Comparison of ENCODE assay signal across 9 mouse cellular contexts in the genomic region with DNA sequence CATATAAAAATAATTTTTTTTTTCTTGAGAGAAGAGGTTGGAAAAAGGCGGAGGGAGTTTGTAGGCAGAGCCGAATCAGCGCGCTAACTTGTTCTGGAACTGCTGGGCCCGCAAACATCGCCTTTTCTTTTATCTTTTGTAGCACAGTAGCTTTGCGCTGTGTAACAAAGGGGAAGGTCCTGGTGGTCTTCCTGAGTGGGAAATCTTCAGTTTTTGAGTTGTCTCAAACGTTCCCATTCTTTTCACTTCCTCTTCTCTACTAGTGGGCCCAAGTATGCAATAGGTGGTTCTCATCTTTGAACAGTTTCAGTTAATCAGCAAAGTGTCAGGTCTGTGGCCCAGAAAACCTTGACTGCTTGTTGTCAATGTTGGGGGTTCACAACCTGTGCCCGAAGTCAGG. TPM values are rescaled to one million over a fixed set of nuclear protein-coding genes. Genes with fewer than 3 reads are reported as not detected.
DNase-seq lines count a peak whose midpoint lies in the region; ATAC-seq and TF ChIP-seq lines count a peak whose summit lies in the region.
"Had no signal": no experiment of that assay in that cellular context is flagged by ENCODE, and none has a peak within 500 bp of the region (broad histone marks: within the 10 kb centered on the region; RNA-seq: fewer than 3 reads in every experiment).

No protein-coding gene starts in this region.

- no peak for TF ChIP-seq CTCF in lung, adult 2 months (IDR thresholded peaks at IDR 0.05; ENCODE audit: insufficient read depth, low read length)

- ATAC-seq in embryonic facial prominence, embryonic 15.5 days (ENCODE audit: insufficient number of reproducible peaks, low FRiP score, low TSS enrichment, low read depth), result no peak
- ATAC-seq in neural tube, embryonic 14.5 days (ENCODE audit: low read depth), result peak; percentile 1; the same call in 1 of the 2 replicates

- no peak for DNase-seq in lung, adult 2 months
- DNase-seq in lung, postnatal 4 days, result no peak
- DNase-seq in limb, embryonic 10.5 days (ENCODE audit: low spot score), result no peak
- DNase-seq in cerebellum, adult 9-10 months, result no peak
- no peak for DNase-seq in c-Kit-positive CD71-positive TER-119-positive erythroid progenitor cells, embryonic 14.5 days (ENCODE audit: low spot score)
- no peak for DNase-seq in ovary, adult 18-20 months (ENCODE audit: low spot score)

- no peak for TF ChIP-seq POLR2A in lung, adult 2 months (IDR thresholded peaks at IDR 0.05; ENCODE audit: borderline replicate concordance, extremely low read depth, low read depth, low read length)

- peak overlapping the region; percentile 77 for H3K27ac ChIP-seq in embryonic facial prominence, embryonic 15.5 days (replicated peaks)
- peak overlapping the region; percentile 70 for H3K27ac ChIP-seq in limb, embryonic 10.5 days
- H3K27ac ChIP-seq in neural tube, embryonic 14.5 days (ENCODE audit: low read depth, low read length), result peak overlapping the region; percentile 39; the same call in 1 of the 2 replicates

- peaks cover 9% of the 10 kb centered on the region; the same call in 1 of the 2 replicates for H3K4me1 ChIP-seq in lung, adult 2 months (ENCODE audit: control insufficient read depth, insufficient read depth, low read length)
- peaks cover 41% of the 10 kb centered on the region for H3K4me1 ChIP-seq in embryonic facial prominence, embryonic 15.5 days
- H3K4me1 ChIP-seq in limb, embryonic 10.5 days, result peaks cover 27% of the 10 kb centered on the region
- H3K4me1 ChIP-seq in neural tube, embryonic 14.5 days (ENCODE audit: control insufficient read depth, insufficient read depth, low read length), result peaks cover 20% of the 10 kb centered on the region

- no peaks in the 10 kb centered on the region for H3K9me3 ChIP-seq in embryonic facial prominence, embryonic 15.5 days (replicated peaks)
- H3K9me3 ChIP-seq in limb, embryonic 10.5 days (replicated peaks), result no peaks in the 10 kb centered on the region
- H3K9me3 ChIP-seq in neural tube, embryonic 14.5 days (ENCODE audit: control insufficient read depth, low read length), result no peaks in the 10 kb centered on the region

- peak overlapping the region; percentile 38 for H3K4me3 ChIP-seq in lung, adult 2 months (replicated peaks; ENCODE audit: extremely low read depth, low read depth, low read length)
- peak overlapping the region; percentile 60 for H3K4me3 ChIP-seq in embryonic facial prominence, embryonic 15.5 days (replicated peaks)
- H3K4me3 ChIP-seq in limb, embryonic 10.5 days, result peak overlapping the region; percentile 95
- peak overlapping the region; percentile 54 for H3K4me3 ChIP-seq in neural tube, embryonic 14.5 days (ENCODE audit: low read depth, low read length)

- H3K9ac ChIP-seq in embryonic facial prominence, embryonic 15.5 days, result no peak overlapping the region
- peak overlapping the region; percentile 28; the same call in 1 of the 2 replicates for H3K9ac ChIP-seq in neural tube, embryonic 14.5 days (replicated peaks; ENCODE audit: low read depth, low read length)

- WGBS in lung, adult 2 months, result 23% methylated on average over 9 of the region's 9 CpGs
- 35% methylated on average over 9 of the region's 9 CpGs for WGBS in embryonic facial prominence, embryonic 15.5 days
- WGBS in limb, embryonic 10.5 days, result 44% methylated on average over 9 of the region's 9 CpGs
- 34% methylated on average over 9 of the region's 9 CpGs for WGBS in neural tube, embryonic 14.5 days

- peak overlapping the region; percentile 51 for H3K4me2 ChIP-seq in embryonic facial prominence, embryonic 15.5 days (replicated peaks)
- H3K4me2 ChIP-seq in neural tube, embryonic 14.5 days (ENCODE audit: low read depth, low read length), result peak overlapping the region; percentile 100

- H3K36me3 ChIP-seq in embryonic facial prominence, embryonic 15.5 days, result peaks cover 19% of the 10 kb centered on the region
- H3K36me3 ChIP-seq in limb, embryonic 10.5 days, result peaks cover 26% of the 10 kb centered on the region
- H3K36me3 ChIP-seq in neural tube, embryonic 14.5 days (ENCODE audit: control insufficient read depth, insufficient read depth, low read length), result peaks cover 4% of the 10 kb centered on the region; the same call in 1 of the 2 replicates

- H3K27me3 ChIP-seq in embryonic facial prominence, embryonic 15.5 days, result no peaks in the 10 kb centered on the region
- H3K27me3 ChIP-seq in limb, embryonic 10.5 days (ENCODE audit: low read depth, poor library complexity, severe bottlenecking), result no peaks in the 10 kb centered on the region
- H3K27me3 ChIP-seq in neural tube, embryonic 14.5 days (ENCODE audit: control insufficient read depth, insufficient read depth, low read length), result no peaks in the 10 kb centered on the region

RNA-seq across cellular contexts. Expression of a gene that starts 0.5 kb away (rescaled TPM):
- polyA plus RNA-seq in lung, adult 2 months (2012; rRNA removed), result 3.9 and 4.7 TPM in 2 replicates
- polyA plus RNA-seq in embryonic facial prominence, embryonic 15.5 days (2015; fragmentation: Nextera tagmentation; extraction: Ambion mirVana), result 26.3 and 27.3 TPM in 2 replicates
- 46.8 and 62.9 TPM in 2 replicates for polyA plus RNA-seq in limb, embryonic 10.5 days (2016; fragmentation: Nextera tagmentation; extraction: Ambion mirVana)
- 9.8 and 11.6 TPM in 2 replicates for polyA plus RNA-seq in neural tube, embryonic 14.5 days (2014; fragmentation: Nextera tagmentation; extraction: Ambion mirVana)

RNA-seq across cellular contexts. Expression of a gene that starts 12.6 kb away (rescaled TPM):
- 4.8 and 6.6 TPM in 2 replicates for polyA plus RNA-seq in lung, adult 2 months (2012; rRNA removed)
- polyA plus RNA-seq in embryonic facial prominence, embryonic 15.5 days (2015; fragmentation: Nextera tagmentation; extraction: Ambion mirVana), result 0.07 and 0.08 TPM in 2 replicates
- polyA plus RNA-seq in limb, embryonic 10.5 days (2016; fragmentation: Nextera tagmentation; extraction: Ambion mirVana), result 0.08 TPM in 2 replicates
- polyA plus RNA-seq in neural tube, embryonic 14.5 days (2014; fragmentation: Nextera tagmentation; extraction: Ambion mirVana), result 0.10 and 0.11 TPM in 2 replicates

RNA-seq across cellular contexts. Expression of a gene that starts 24.9 kb away (rescaled TPM):
- polyA plus RNA-seq in lung, adult 2 months (2012; rRNA removed), result not detected in 2 replicates
- 0.32 and 1.1 TPM in 2 replicates for polyA plus RNA-seq in embryonic facial prominence, embryonic 15.5 days (2015; fragmentation: Nextera tagmentation; extraction: Ambion mirVana)
- polyA plus RNA-seq in limb, embryonic 10.5 days (2016; fragmentation: Nextera tagmentation; extraction: Ambion mirVana), result not detected in 2 replicates
- polyA plus RNA-seq in neural tube, embryonic 14.5 days (2014; fragmentation: Nextera tagmentation; extraction: Ambion mirVana), result not detected in 2 replicates

RNA-seq across cellular contexts. Expression of a gene that starts 29.1 kb away (rescaled TPM):
- polyA plus RNA-seq in lung, adult 2 months (2012; rRNA removed), result 0.21 and 0.33 TPM in 2 replicates
- polyA plus RNA-seq in embryonic facial prominence, embryonic 15.5 days (2015; fragmentation: Nextera tagmentation; extraction: Ambion mirVana), result not detected in 2 replicates
- polyA plus RNA-seq in limb, embryonic 10.5 days (2016; fragmentation: Nextera tagmentation; extraction: Ambion mirVana), result not detected in 2 replicates
- not detected in 2 replicates for polyA plus RNA-seq in neural tube, embryonic 14.5 days (2014; fragmentation: Nextera tagmentation; extraction: Ambion mirVana)
- polyA plus RNA-seq: gonadal fat pad, adult 2 months had no signal

RNA-seq across cellular contexts. Expression of a gene that starts 43.5 kb away (rescaled TPM):
- 1.8 and 2.3 TPM in 2 replicates for polyA plus RNA-seq in lung, adult 2 months (2012; rRNA removed)
- polyA plus RNA-seq in embryonic facial prominence, embryonic 15.5 days (2015; fragmentation: Nextera tagmentation; extraction: Ambion mirVana), result not detected in 2 replicates
- polyA plus RNA-seq in limb, embryonic 10.5 days (2016; fragmentation: Nextera tagmentation; extraction: Ambion mirVana), result not detected in 2 replicates
- polyA plus RNA-seq in neural tube, embryonic 14.5 days (2014; fragmentation: Nextera tagmentation; extraction: Ambion mirVana), result not detected in 2 replicates
- polyA plus RNA-seq: gonadal fat pad, adult 2 months had no signal

Comparison
In these comparisons a context has a peak if more than half of its experiments do, and no peak if none do; other contexts are left out.
1. H3K4me3 ChIP-seq: peak in every context shown above with its lines; median percentile 95 in limb, embryonic 10.5 days; 60 in embryonic facial prominence, embryonic 15.5 days; 54 in neural tube, embryonic 14.5 days; 38 in lung, adult 2 months.